Mouse (Mus musculus): Measurements from ENCODE around the gene Ola1.

Ola1 gene

GRCm38 (mm10) chr2:73218913-73219312 is at the start of gene Ola1:
Gene Ola1 (minus strand): TSS chr2:73218924.
- no peak for DNase-seq

GRCm38 (mm10) chr2:73268281-73268680 is 49.6 kb upstream of the Ola1 start:
- no peak for DNase-seq

GRCm38 (mm10) chr2:73267818-73268217 is 49.1 kb upstream of the Ola1 start:
- DNase-seq, result no peak

GRCm38 (mm10) chr2:73267231-73267630 is 48.5 kb upstream of the Ola1 start:
- no peak for DNase-seq

- no peak for DNase-seq
Observed at GRCm38 (mm10) chr2:73266623-73267022, 47.9 kb upstream of the Ola1 start.

GRCm38 (mm10) chr2:73266011-73266410 is 47.3 kb upstream of the Ola1 start:
- DNase-seq, result no peak

GRCm38 (mm10) chr2:73264611-73265195 is 46.0 kb upstream of the Ola1 start:
- no peak for DNase-seq

GRCm38 (mm10) chr2:73263794-73264610 is 45.3 kb upstream of the Ola1 start:
- DNase-seq, result no peak

- no peak for DNase-seq
Observed at GRCm38 (mm10) chr2:73263172-73263765, 44.5 kb upstream of the Ola1 start.

- DNase-seq, result no peak
Observed at GRCm38 (mm10) chr2:73248701-73249100, 30.0 kb upstream of the Ola1 start.

GRCm38 (mm10) chr2:73241299-73241698 is 22.6 kb upstream of the Ola1 start:
- no peak for DNase-seq

GRCm38 (mm10) chr2:73231081-73231480 is 12.4 kb upstream of the Ola1 start:
- DNase-seq, result no peak

- peak; percentile 92 for DNase-seq
Observed at GRCm38 (mm10) chr2:73213871-73214659, 4.7 kb downstream of the Ola1 start.

- no peak for DNase-seq
Observed at GRCm38 (mm10) chr2:73213539-73213870, 5.2 kb downstream of the Ola1 start.

GRCm38 (mm10) chr2:73204328-73204727 is 14.4 kb downstream of the Ola1 start:
- no peak for DNase-seq

GRCm38 (mm10) chr2:73188488-73188887 is 30.2 kb downstream of the Ola1 start:
- no peak for DNase-seq

GRCm38 (mm10) chr2:73185185-73185584 is 33.5 kb downstream of the Ola1 start:
- no peak for DNase-seq

- no peak for DNase-seq
Observed at GRCm38 (mm10) chr2:73169496-73169895, 49.2 kb downstream of the Ola1 start.

GRCm38 (mm10) chr2:73167126-73167525 is 51.6 kb downstream of the Ola1 start:
- peak; percentile 75 for DNase-seq

GRCm38 (mm10) chr2:73164666-73165065 is 54.1 kb downstream of the Ola1 start:
- DNase-seq, result no peak

- DNase-seq, result no peak
Observed at GRCm38 (mm10) chr2:73160772-73161171, 58.0 kb downstream of the Ola1 start.

- no peak for DNase-seq
Observed at GRCm38 (mm10) chr2:73157202-73157601, 61.5 kb downstream of the Ola1 start.

- DNase-seq, result no peak
Observed at GRCm38 (mm10) chr2:73150526-73150925, 68.2 kb downstream of the Ola1 start.
